Mouse (Mus musculus) cerebellum, adult 2 months (tissue): ENCODE results near the gene Dcaf12.

Source experiments
- CTCF ChIP-seq: fragments of 200-500 bp; IDR thresholded peaks from 2 replicates; pipeline ENCODE4 v1.5.1; 2011; ENCODE audit warnings: low read depth, mild to moderate bottlenecking, control low read depth, low read length, moderate library complexity, borderline replicate concordance; ENCODE audit not compliant: insufficient read depth
- POLR2A ChIP-seq: fragments of 200-500 bp; IDR thresholded peaks from 2 replicates; pipeline ENCODE4 v1.6.1; 2011; ENCODE audit warnings: low read length, control low read depth, borderline replicate concordance; ENCODE audit not compliant: insufficient read depth

- TF ChIP-seq CTCF, result no peak
- TF ChIP-seq POLR2A, result no peak
Measured at GRCm38 (mm10) chr4:41320971-41321370, 6.3 kb upstream of the Dcaf12 start.
